Mouse (Mus musculus) heart, adult 8-10 months (tissue): ENCODE measurements around the gene Top2a. TPM values are rescaled to one million over a fixed set of nuclear protein-coding genes. Genes with fewer than 3 reads are reported as not detected.
A peak's percentile ranks its signal among the peaks of the same experiment; 100 is the strongest.

Experiments
- DNase-seq: peaks from one replicate; pipeline ENCODE4 v3.0.0; 2022; ENCODE audit warnings: low spot score
- total RNA-seq, 4 experiments: library from RNA; stranded (reverse); gene quantifications; 2 replicates each; pipeline ENCODE4 v1.2.4; 2022

The Top2a gene
- total RNA-seq, 4 experiments from 2014 or later: 0.41 to 3.2 (median 0.94) TPM

DNA sequence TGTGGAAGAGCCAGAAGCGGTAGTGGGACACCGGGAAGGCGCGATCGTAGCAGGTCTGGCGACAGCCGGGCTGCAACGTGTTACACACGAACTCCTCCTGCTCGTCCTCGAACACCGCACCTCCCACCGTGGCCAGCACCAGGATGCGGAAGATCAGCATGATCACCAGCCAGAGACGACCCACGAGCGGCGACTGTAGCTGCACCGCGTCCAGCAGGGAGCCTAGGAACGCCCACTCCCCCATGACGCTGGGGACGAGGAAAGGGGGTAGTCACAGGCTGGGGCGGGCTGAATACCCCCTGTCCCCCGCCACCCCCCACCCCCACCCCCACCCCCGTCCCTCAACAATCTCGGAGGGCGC lies 41.2 kb downstream of the Top2a start, which contains the start of gene Gjd3:
Gene Gjd3 (minus strand): TSS at position 244 of the 361 bp plus-strand sequence.
- no peak for DNase-seq

DNA sequence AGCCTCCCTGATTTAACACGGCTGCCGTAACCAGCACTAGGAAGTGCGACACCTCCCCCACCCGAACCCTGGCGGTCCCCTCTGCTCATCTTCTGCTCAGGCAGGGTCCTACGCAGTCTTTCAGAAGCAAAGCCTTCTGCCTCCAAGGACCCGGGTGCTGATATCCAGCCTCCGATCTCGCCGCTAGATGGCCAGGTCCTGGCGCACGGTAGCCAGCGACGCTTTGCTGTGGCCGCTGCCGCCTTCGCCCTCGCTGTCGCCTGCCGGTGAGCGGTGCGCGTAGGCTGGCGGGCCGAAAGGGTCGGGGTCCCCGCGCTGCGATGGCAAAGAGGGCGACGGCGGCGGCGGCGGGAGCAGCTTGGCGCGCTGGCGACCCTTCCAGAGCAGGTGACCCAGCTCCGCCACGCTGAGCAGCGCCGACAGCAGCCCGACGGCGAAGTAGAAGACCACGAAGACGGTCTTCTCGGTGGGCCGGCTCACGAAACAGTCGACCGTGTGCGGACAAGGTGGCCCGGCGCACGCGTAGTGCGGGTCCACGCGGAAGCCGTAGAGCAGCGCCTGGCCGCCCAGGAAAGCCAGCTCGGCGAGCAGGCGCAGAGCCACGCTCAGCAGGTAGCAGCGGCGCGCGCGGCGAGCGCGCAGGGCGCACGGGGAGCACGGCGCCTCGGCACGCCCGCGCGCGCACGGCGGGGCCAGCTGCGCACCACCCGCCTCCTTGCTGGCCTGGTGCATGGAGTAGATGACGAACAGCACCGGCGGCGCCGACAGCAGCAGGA lies 41.8 kb downstream of the Top2a start:
- no peak for DNase-seq

DNA sequence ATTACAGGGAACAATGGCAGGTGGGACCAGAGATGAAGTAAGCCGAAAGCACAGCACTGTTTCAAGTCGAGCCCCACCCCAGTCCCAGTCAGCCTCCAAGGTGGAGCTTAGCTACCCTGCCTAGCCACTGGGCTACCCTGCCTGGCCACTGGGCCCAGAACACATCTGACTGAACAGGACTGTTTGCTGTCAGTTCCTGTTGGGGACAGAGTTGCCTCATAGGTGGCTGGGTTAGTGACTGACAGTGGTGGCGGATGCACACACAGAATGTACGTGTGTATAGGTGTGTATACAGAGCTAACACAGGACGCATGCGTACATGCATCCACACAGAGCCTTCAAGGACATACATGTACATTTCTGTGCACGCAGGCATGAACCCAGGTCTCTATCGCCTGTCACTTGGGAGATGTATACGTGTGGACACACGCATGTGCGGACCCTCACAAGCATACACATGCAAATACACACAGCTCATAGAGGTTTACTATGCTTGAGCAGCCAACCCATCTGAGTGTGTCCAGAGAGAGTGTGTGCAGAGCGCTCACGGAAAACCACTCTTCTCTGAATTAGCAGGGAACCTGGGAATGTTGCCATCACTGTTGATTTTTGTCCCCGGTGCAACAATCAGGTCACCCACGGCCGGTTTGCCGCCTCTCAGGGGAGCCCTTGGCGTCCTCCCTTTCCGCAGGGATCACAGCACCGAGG lies 42.5 kb downstream of the Top2a start:
- no peak for DNase-seq

DNA sequence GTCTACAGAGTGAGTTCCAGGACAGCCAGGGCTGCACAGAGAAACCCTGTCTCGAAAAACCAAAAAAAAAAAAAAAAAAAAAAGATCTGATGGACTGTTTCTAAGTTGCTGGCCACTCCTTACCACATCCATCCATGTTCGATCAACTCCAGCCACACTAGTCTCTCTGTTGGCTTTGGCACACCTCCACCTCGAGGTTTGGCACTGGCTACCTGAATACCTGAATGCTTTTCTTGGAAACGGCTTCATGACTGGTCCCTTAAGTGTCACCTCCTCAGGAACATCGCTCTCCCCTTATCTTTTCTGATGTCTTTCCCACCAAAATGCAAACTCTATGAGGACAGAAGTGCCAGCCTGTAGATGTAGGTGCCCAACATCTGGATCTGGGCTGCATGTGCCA lies 44.6 kb downstream of the Top2a start:
- DNase-seq: no peak

DNA sequence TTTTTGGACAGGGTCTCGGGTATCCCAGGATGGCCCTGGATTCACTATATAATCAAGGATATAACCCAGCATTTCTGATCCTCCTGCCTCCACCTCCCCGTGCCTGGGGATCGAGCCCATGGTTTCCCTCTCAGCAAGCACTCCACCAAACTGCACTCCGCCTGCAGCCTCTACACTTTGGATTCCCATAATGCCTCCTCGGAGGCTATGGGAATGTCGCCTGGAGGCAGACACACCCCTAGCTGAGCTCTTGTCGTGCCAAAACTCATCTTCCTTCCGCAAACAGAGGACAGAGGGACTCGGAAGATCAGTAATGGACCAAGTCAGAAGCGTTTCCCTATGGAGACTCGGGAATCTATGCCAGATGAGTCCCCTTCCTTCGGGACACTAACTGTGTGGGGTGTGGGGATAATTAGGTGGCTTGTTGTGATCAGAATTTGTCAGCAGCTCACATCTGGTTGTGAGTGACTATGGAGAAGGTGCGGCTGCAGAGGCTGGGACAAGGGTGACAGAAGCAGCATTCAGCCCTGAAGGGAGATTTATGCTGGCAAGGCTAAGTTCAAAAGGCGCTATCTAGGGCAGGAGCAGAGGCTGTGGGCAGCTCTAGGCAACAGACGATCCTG lies 45.4 kb downstream of the Top2a start:
- DNase-seq: no peak

DNA sequence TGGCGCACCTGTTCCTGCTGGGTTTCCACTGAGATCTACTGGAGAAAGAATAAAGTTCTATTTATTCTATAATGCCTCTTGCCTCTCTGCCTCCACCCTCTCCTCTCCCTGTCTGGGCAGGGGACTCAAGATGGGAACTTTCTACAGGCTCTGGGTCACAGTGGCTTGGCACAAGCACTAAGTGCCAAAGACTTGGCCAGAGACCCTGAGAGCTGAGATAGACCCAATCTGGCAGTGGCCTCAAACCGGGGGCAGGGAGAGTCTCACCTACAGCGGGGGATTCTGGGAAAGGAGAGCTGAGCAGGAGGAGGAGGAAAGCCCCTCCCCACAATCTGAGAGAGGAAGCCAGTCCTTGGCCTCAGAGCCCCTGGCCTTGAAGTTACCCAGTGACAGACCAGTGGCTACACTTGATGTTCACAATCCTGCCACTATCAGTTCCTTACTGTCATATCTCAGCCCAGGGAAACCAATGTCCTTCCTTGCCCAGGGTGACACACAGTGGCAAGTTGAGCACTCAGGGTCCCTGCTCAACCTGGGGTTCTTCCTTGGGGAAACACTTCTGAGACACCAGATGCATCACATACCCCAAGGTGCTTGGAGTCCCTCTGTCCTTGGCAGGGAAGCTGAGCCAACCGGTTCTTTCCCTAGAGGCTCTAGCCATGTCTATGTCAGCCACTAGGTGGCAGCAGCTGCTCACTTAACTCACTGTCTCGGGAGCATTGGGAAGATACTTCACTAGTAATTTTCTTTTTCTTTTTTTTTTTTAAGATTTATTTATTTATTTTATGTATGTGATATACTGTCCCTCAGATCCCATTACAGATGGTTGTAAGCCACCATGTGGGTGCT lies 48.9 kb downstream of the Top2a start:
- DNase-seq: no peak

DNA sequence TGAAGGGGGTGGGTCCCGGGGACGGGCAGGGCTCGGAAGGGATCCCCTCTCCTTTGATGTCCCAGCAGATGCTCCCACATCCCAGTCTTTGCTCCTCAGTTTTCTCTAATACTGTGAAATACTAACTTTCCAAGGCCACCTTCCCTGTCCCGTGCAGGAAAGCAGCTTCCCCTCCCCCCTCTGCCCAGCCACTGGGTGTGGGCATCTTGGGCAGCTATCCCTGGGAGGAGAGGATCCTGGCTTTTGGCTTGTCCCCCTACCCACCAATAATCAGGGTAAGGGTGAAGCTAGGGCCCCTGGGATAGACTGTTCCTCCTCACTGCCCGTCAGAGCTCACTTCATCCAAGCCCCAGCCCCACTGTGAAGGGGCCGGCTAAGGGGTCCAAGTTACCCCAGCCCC lies 49.8 kb downstream of the Top2a start:
- DNase-seq: no peak

DNA sequence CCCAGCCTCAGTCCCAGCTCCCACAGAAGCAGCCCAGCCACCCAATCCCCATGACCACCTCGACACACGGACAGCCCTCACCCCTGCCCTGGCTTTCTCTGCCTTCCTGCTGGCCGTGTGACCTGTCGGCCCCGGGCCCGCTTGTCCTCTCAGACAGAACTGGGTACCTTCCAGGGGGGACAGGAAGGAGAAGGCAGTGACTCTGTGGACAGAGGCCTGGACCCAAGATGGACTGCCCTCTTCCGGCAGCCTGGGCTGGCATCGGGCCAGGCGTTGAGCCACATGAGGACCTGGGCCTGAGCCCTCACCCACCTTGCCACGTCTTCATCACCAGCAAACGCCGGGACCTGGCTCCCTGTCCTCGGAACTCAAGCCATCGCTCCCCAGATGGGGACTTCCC lies 50.4 kb downstream of the Top2a start:
- no peak for DNase-seq

DNA sequence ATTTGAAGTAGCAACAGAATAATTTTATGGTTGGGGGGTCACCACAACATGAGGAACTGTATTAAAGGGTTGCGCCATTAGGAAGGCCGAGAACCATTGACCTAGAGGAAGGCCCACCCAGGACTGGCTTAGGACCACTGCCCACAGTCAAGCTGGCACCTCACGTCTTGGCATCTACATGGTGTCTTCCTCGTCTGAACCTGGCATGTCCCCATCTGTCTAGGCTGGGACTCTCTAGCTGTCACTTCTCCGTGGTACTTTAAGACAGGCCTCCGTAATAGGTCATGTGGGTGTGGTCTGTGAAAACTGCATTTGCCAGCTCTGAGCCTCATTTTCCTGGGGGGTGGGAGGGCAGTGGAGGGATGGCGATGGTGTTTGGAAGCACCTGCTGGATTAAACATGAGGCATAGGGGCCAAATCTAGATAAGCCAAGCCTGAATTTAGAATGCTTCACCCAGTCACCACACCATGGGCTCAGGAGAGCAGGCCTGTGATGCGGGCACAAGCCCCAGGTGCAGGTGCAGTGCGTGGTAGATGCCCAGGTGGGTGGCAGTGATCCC lies 51.1 kb downstream of the Top2a start:
- no peak for DNase-seq

DNA sequence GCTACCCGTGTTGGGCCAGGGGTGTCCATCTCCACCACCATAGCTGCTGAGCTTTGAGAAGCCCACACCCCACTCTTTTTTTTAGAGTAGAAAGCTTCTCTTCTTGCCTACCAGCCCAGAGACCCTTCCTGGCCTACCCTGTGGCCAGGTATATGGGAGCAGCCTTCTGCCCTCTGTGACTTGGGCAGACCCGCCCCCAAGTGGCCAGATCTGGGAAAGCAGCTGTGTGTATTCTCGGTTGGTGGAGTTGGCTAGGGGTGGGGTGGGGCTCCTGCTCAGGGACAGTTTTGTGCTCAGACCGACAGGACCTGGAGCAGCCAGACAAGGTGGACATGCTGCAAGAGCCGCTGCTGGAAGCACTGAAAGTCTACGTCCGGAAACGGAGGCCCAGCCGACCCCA lies 51.8 kb downstream of the Top2a start:
- peak; percentile 86 for DNase-seq

DNA sequence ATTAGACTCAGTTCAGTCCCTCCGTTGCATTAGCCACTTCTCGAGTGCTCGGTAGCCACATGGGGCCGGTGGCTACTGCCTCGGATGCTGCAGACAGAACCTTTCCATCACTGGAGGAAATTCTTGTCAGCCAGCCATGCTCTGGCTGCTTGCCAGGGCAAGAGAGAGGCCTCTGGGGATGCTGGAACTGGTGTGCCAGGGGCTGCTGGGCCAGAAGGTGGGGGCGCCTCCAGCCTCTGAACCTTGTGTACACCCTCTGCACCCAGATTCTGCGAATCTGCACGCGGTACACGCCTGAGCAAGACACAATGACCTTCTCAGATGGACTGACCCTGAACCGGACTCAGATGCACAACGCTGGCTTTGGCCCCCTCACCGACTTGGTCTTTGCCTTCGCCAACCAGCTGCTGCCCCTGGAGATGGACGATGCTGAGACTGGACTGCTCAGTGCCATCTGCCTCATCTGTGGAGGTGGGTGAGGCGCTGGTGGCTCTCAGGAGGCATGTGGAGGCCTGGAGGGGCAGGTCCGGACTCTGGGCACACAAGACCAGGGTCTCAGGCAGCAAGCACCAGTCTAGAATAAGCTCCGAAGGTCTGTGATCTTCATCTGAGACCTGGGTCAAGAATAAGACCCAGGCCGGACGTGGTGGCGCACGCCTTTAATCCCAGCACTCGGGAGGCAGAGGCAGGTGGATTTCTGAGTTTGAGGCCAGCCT lies 52.5 kb downstream of the Top2a start:
- DNase-seq: no peak

DNA sequence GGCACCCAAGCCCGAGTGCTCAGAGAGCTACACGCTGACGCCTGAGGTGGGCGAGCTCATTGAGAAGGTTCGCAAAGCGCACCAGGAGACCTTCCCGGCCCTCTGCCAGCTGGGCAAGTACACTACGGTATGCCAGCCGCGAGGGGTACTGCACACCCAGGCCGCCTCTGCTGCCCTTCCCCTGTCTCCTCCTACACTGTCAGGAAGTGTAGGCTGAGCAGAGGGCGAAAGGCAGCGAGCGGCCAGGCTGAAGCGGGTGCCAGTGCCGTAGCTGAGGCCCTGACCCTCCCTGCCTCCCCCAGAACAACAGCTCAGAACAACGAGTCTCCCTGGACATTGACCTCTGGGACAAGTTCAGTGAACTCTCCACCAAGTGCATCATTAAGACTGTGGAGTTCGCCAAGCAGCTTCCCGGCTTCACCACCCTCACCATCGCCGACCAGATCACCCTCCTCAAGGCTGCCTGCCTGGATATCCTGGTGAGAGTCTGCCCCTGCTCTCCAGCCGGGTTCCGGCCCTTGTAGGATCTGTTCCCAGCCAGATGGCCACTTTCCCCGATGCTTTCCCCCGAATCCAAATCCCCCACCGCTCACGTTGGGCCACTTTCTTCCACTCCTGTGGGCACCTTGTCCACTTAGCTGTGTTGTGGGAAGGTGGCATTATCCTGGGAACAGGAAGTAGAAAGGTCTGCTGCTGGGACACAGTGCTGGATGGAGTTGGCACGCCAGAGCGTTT lies 53.6 kb downstream of the Top2a start:
- no peak for DNase-seq

DNA sequence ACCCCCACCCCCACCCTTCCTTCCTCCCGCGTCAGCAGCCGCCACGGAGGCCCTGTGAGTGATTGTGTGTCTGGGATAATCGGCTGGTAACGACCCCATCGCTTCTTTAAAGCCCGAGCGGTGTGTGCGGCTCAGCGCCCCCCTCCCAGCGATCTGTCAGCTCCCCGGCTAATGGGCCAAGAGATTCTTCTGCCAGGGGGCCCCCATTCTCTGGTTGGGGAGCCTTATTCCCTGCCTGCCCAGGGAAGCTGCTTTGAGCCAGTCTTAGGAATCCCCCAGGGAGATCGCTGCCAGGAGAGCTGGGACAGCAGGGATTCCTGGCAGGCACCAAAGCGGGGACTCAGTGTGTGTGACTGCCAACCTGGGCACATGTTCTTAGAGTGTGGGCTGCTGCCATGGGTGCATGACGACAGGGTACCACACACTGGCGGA lies 54.5 kb downstream of the Top2a start:
- no peak for DNase-seq

DNA sequence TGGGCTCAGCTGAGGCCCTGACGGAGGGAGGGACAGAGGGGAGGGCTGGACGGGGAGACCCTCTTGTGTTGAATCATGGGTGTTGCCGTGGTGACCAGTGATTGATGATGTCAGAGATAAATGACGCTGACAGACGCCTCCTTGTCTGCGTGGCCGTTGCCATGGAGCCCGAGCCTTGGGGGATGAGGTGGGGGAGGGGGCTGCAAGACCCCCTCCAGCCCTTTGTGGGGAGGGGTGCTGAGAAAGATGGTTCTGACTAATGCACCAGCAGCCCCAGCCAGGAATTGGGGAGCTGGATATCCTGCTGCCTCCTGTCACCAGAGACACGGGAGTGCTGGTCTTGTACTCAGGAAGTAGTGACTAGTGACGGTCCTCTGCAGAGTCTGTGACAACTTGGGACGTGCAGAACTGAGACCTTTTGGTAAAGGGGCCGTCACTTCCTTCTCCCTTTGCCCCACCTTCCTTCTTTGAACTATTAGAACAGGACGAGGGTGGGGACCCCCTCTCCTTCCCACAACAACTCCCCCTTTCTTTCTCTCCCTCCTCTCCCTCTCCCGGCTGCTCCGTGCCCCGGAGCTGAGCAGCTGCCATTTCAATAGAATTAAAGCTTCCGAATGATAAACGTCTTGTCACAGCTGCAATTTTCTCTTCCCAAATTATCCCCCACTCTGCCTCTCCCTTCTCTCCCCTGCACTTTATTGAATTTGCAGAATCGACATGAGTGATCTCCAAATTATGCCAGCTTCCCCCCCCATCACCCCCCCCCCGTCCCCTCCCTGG lies 55.1 kb downstream of the Top2a start:
- no peak for DNase-seq

DNA sequence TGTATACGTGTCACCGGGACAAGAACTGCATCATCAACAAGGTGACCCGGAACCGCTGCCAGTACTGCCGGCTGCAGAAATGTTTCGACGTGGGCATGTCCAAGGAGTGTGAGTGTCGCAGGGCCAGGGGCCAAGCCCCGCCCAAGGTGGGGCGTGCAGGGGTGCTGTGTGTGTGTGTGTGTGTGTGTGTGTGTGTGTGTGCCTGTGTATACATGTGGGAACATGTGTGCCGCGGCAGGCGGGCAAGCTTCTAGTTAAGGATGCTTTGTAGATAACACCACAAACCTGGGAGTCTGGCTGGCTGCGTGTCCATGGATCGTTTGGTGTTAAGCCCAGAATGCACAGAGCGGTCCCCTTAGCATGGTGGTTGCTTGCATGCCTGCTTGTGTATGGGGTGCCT lies 55.9 kb downstream of the Top2a start:
- DNase-seq: no peak

DNA sequence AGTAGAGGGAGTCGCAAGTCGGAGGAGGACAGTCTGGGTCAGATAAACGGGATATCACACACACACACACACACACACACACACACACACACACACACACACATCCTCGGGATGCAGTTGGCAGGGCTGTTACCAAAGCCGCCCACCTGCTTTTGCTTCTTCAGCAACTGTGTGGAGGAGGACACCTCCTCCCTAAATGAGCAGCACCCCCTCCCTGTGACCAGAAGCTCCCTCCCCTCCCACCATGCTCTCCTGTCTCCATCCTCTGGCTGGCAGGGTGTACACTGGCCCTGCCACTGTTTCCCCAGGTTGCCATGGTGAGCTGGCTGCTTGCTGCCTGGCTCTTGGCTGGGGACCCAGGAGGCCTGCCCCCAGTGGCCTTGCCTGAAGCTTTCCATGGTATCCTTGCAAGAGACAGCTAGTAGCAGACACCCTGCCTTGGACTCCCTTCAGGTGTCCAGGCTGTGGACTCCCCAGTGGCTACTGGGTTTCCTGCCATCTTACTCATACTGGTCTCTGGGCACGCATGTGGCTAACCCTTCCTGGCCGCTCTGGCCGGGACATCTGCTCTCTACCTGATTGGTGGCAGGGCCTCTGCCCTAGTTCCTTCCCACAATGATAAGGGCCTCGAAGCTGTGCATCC lies 57.4 kb downstream of the Top2a start:
- peak; percentile 83 for DNase-seq

DNA sequence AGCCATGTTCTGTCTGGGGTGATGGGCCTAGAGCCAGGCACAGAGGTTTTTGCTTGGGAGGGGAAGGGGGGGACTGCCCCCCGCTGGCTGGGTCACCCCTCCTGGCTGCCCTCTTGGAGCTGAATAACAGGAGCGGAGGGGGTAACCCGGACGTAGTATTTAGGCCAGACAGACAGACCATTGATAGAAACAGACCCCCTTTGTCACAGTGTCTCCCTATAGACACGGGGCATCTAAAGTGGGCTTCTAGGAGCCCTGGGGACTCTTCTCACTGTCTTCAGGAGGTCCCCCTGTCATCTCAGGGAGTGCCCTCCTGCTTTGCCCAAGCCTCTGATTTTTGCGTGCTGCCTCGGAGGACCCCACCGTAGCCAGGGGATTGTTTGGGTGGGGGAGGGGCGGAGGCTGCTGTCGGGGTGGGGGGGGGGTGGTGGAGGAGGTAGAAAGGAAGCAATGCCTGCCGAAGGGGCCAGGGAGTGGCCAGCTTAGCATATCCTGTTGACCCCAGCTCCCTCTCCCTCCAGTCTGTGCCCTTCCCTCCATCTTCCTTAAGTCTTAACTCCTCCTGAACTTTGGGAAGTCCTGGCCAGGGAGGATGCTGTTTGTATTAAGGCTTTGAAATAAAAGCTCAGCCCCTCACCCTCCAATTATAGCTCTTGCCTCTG lies 58.4 kb downstream of the Top2a start:
- DNase-seq: no peak
